Mouse (Mus musculus): Measurements from ENCODE around the gene Ccm2.

Gene Ccm2

GRCm38 (mm10) chr11:6603224-6603623 lies 56.5 kb downstream of the Ccm2 start:
- DNase-seq (ENCODE audit: low read depth, low spot score): no peak

- no peak for DNase-seq (ENCODE audit: low read depth, low spot score)
Measured at GRCm38 (mm10) chr11:6603887-6604603, 57.4 kb downstream of the Ccm2 start.

- DNase-seq (ENCODE audit: low read depth, low spot score): no peak
Measured at GRCm38 (mm10) chr11:6604604-6604936, 57.9 kb downstream of the Ccm2 start.

DNA sequence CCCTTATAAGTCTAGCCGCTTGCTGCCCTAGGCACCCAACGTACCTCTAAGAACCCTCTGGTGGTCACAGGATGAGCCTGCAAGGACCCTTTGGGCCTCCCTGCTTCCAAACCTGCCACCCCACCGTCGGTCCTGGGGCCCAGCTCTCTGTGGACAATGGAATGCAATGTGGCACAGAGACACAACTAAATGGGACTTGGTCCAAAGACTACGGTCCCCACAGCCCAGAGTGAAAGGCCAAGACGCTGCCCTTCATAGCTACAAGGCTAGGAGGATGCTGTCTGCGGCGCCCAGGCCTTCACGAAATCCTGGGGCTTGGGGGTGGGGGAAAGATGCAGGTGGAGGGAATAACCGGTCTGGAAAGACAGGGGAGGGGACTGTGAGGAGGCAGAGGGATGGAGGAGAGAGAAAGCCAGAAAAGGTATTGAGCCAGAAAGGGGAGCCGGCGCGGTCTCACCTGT lies 58.4 kb downstream of the Ccm2 start:
- no peak for DNase-seq (ENCODE audit: low read depth, low spot score)

DNA sequence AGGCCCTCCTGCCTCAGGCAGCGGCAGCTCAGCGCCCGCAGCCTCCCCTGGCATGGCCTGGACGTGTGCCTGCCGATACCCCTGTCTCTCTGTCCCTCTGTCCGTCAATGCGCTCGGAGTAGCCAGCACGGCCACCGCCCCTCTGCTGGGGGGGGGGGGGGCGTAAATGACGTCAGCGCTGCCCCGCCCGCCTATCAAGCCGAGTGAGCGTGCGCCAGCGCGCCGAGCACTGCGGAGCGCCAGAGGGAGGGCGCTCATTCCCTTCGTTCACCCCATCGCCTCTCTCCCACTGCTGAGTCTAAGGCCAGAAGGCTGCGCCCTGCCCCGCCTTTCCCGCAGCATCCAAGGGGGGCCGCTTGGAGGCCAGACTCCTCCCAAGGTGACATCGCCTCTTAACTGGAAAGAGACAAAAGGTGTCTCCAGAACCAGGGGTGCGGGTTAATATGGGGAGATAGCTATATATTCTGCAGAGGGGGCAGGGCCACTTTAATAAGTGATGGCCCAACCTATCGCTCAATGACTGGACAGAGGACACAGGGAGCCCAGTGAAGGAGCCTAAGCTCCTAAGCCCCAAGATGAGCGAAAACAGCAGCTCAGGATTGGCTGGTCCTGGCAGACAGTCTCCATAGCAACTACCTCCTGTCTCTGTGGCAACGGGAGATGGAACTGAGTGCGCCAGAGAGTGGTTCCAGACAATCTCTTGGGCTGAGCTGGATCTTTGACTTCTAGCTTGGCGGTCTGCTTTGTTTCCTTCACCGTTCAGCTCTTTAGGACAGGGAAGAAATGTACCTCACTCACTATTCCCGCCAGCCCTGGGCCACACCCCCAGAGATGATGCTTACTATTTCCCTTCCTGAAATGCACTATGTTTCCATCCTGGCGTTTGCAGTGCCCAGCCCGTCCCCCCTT lies 59.1 kb downstream of the Ccm2 start, which contains the start of gene Nacad:
Gene Nacad (minus strand): TSS at position 563 of the 909 bp plus-strand sequence.
- DNase-seq (ENCODE audit: low read depth, low spot score): peak; percentile 29

DNA sequence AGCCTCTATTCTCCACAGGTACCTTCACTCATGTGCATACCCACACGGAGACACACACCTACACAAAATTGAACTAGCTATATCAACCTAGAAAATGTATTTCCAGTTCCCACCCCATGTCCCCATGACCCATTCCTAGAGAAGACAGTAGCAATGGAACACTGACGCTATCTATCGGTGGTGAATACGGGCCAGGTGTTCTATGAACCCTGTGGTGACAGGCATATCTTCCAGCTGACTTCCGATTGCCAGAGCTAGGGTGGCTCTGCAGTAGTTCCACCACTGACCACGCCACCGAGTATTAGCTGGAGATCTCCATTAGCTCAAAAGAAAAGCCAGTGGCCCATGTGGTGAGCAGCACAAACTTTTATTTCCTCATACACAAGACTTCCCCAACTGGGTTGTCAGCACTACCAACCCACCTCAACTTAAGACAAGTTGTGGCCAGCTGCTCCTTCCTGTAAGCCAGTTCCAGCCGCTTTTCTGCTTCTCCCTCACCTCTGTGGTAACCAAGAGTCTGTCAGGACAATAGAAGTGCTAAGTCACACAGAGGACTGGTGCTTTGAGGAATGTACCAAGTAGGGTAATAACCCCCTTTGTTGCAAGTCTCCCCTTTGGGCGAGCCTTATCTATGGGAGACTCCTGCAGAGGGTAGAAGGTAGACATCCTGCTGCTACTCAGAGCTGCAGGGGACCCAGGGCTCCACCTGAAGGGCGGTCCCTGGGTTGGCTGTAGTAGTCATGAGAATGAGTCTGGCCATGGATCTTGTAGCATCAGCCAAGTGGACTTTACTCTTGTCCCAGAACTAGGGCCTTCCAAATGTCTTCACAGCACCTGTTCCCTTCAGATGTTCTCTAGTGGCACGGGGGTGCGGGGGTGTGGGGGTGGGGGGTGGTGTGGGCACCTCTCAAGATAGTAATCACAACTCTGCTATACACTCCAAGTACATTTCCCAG lies 68.8 kb downstream of the Ccm2 start:
- no peak for DNase-seq (ENCODE audit: low read depth, low spot score)

DNA sequence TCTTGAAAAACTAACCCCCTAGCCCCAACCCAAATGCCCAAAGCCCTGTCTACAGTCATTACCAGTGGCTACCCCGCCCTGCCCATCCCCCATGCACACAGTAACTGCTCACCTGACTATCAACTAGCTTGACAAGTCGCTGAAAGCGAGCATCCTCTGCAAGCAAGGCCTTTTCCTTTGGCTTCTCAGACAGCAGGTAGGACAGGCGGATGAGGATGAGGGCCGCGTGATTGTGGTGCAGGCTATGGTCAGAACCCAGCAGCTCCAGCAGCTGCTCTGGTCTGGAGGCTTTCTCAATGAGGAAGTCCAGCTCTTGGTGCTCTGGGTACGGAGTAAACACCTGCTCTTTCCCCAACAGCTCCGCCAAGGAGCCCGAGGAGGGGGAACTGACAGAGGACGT lies 77.0 kb downstream of the Ccm2 start:
- no peak for DNase-seq (ENCODE audit: low read depth, low spot score)

GRCm38 (mm10) chr11:6624619-6625382 lies 78.1 kb downstream of the Ccm2 start:
- DNase-seq (ENCODE audit: low read depth, low spot score): no peak

GRCm38 (mm10) chr11:6625478-6626387 lies 79.0 kb downstream of the Ccm2 start, which contains the start of gene Tbrg4:
Gene Tbrg4, minus strand, starts transcription at chr11:6626067.
- DNase-seq (ENCODE audit: low read depth, low spot score): peak; percentile 96

DNA sequence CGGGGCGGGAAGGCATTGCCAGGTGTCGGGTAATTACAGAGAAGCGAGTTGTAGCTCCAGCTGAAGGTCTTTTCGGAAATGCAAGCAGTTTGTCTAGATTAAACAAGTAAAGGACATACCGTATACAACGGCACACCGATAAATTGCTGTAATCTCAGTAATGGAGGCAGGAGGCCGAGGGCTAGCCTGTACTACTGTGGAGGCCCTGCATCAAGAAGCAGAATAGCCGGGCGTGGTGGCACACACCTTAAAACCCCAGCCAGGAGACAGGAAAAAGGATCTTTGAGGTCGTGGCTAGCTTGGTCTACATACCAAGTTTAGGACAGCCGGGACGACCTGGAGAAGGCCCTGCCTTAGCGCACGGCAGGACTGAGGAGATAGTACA lies 79.7 kb downstream of the Ccm2 start:
- DNase-seq (ENCODE audit: low read depth, low spot score): no peak

GRCm38 (mm10) chr11:6627731-6628130 lies 81.0 kb downstream of the Ccm2 start:
- DNase-seq (ENCODE audit: low read depth, low spot score): no peak

DNA sequence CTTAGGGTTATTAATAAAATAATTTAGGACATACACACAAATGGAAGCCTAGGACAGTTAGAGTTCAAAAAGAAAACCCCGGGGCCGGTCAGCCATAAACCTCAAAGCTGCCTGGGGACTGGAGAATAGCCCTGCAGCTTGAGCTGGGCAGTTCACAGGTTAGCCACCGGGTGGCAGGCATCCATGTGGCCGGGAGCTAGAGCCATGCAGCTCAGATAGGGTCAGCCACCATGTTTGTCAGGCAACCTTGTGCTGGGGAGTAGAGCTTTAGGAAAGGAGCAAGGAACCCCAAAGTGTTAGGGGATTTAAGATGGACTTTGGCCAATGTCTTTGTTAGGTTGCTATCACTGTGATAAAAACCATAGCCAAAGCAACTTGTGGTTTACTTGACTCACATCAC lies 81.9 kb downstream of the Ccm2 start:
- peak; percentile 40 for DNase-seq (ENCODE audit: low read depth, low spot score)

GRCm38 (mm10) chr11:6629655-6630054 lies 83.0 kb downstream of the Ccm2 start:
- no peak for DNase-seq (ENCODE audit: low read depth, low spot score)

DNA sequence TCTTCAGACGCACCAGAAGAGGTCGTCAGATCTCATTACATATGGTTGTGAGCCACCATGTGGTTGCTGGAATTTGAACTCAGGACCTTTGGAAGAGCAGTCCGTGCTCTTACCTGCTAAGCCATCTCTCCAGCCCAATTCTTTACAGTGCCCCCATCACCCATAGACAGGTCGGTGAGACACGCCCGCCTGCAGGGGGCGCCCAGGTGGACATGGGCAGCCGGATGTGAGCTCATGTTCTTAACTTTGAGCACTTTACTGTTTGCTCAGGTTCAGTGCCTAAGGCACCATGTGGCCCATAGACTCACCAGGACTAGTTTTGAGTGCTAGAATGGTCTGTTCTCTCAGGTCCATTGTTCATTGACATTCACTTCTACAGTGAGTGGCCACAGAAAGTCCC lies 89.5 kb downstream of the Ccm2 start:
- no peak for DNase-seq (ENCODE audit: low read depth, low spot score)

DNA sequence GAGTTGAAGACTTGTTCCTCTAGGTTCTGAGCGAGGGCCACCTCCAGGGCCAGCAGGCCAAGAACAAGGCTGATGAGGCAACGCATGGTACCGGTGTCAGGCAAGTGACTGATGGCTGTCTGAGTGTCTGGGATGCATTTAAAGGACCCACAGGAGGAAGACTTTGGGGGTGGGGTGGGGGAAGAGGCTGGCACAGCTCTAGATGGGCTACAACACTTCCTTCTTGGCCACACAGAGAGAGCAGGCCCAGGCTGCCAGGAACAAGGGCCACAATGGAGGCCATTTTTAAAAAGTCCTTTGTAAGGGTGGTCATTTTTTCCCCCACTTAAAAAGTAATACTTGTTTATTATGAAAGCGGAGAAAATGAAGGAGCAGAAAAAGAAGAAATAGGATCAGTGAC lies 91.8 kb downstream of the Ccm2 start, which contains the start of gene Wap:
Gene Wap (minus strand): TSS at position 101 of the 400 bp plus-strand sequence.
- DNase-seq (ENCODE audit: low read depth, low spot score): no peak

DNA sequence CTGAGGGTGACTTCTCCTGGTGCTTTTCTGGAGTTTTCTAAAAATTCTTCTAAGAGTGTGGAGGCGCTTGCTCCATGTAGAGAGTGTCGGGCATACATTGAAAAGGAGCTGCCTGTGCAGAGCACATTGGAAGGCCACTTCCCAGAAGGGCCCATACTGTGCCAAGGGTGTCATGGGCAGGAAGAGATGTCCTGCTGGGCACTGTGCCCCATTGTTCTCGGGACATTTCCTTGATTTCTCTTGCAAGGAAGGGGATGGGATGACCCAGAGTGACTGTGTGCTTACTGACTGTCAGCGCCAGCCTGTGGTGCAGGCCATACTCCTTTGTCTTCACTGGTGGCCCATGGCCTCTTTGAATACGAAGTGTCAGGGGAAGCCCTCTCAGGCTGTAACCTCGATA lies 92.4 kb downstream of the Ccm2 start:
- no peak for DNase-seq (ENCODE audit: low read depth, low spot score)

- DNase-seq (ENCODE audit: low read depth, low spot score): no peak
Measured at GRCm38 (mm10) chr11:6644566-6644965, 97.9 kb downstream of the Ccm2 start.
